Mouse (Mus musculus) layer of hippocampus, adult 2 months (tissue): ENCODE results near the gene Olfr615. TPM values are rescaled to one million over a fixed set of nuclear protein-coding genes. Genes with fewer than 3 reads are reported as not detected.
"Not testable (repeated sequence)": the region's sequence is repeated elsewhere in the genome, so short reads cannot be mapped to it uniquely, and the experiment has no call there.

Experiments used
- DNase-seq, 2 experiments: peaks; one replicate each; pipeline ENCODE4 v3.0.0; 2022; ENCODE audit warnings: low spot score in 2 of 2
- H3K27ac ChIP-seq: fragments of 200-600 bp; 2 replicates; pipeline ENCODE4 v1.8.1; 2022
- H3K4me3 ChIP-seq: fragments of 200-600 bp; 2 replicates; pipeline ENCODE4 v1.8.1; 2022; ENCODE audit warnings: mild to moderate bottlenecking
- CTCF ChIP-seq: fragments of 200-600 bp; conservative IDR thresholded peaks from 2 replicates; pipeline ENCODE4 v1.8.1; 2022; ENCODE audit warnings: antibody characterized with exemption, mild to moderate bottlenecking, moderate library complexity
- long read RNA-seq, 2 experiments: library from polyadenylated mRNA; stranded (forward); transcript quantifications; one replicate each; pipeline ENCODE4 v2.0.0; 2021; ENCODE audit warnings: borderline mapping rate in 2 of 2
- microRNA-seq, 2 experiments: library from miRNA; unstranded; fragments of <30 nt; microRNA quantifications; one replicate each; pipeline ENCODE4 v1.2.0; 2021
- total RNA-seq, 2 experiments: library from RNA; stranded (reverse); gene quantifications; 2 replicates each; pipeline ENCODE4 v1.2.3; 2021

Olfr615 gene
- not detected for total RNA-seq
- long read RNA-seq, experiment 1, result 0 reads
- long read RNA-seq, experiment 2, result 0 reads

DNA sequence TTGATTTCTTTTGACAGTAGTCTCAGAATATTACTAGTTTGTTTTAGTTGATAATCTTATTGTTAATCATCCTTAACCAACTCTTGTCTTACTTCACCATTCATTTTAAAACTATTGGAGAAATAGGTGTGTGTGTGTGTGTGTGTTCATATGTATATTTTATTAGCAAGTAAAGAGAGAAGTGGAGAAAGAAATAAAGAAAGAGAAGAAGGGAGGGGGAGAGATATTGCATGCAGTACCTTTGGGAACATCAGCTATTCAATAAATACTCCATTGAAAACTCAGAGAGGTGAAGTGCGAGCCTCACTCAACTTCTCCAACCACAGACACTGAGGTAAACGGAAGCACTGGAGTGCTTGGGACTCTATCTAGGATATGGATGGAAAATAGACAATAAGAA is at the start of gene Olfr615:
Gene Olfr615 (plus strand): TSS at position 301 of the 400 bp plus-strand sequence.
- Histone ChIP-seq H3K27ac (no peak within 1 kb of the TSS), H3K4me3 (no peak within 1 kb of the TSS)
- TF ChIP-seq CTCF, result no peak
- no peak for DNase-seq

DNA sequence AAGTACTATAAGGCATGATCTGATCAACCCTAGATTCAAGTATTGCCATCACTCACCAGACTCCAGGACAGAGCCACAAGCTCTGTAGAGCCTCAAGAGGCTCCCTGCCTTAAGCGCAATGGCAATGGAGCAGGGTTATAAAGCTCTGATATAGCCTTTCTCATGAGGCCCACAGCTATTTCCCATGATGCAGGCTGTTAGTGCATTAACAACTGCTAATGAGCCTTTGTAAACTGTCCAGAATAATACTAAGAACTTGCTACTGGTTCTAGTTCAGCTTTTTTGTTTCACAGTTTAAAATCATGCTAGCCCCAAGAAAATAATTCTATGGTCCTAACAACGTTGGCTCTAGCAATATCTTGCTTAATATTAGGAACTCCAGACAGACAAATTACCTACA is 43.9 kb upstream of the Olfr615 start, which contains the start of gene Olfr610:
Gene Olfr610 (minus strand): TSS at position 101 of the 400 bp plus-strand sequence.
- no peak for DNase-seq
- no peak for TF ChIP-seq CTCF
- H3K4me3 ChIP-seq, result no peak within 1 kb of the TSS
- no peak within 1 kb of the TSS for H3K27ac ChIP-seq

DNA sequence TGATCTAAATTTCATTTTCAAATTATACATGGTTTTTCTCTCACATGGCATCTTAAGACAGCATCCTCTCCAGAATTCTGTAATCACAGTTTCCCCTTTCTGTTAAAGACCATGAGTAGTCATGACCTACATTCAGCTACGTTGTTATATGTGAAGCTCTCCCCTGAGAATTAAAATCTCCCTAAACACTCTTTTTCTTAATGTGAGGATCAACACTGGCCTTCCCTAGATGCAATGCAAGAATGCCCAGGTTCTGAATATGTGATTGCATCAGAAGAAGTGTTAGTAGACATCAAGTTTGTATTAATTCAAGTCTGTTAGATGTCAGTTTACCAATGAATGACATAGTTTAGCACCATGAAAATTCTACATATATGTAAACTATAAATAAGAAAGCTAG is 35.1 kb upstream of the Olfr615 start, which contains the start of gene Olfr611:
Gene Olfr611 (minus strand): TSS at position 101 of the 400 bp plus-strand sequence.
- not testable (repeated sequence) for DNase-seq, H3K27ac ChIP-seq, H3K4me3 ChIP-seq

DNA sequence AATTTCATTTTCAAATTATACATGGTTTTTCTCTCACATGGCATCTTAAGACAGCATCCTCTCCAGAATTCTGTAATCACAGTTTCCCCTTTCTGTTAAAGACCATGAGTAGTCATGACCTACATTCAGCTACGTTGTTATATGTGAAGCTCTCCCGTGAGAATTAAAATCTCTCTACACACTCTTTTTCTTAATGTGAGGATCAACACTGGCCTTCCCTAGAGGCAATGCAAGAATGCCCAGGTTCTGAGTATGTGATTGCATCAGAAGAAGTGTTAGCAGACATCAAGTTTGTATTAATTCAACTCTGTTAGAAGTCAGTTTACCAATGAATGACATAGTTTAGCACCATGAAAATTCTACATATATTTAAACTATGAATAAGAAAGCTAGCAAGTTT is 13.3 kb upstream of the Olfr615 start, which contains the start of gene Olfr612:
Gene Olfr612 (minus strand): TSS at position 101 of the 400 bp plus-strand sequence.
- not testable (repeated sequence) for H3K27ac ChIP-seq, H3K4me3 ChIP-seq, DNase-seq

DNA sequence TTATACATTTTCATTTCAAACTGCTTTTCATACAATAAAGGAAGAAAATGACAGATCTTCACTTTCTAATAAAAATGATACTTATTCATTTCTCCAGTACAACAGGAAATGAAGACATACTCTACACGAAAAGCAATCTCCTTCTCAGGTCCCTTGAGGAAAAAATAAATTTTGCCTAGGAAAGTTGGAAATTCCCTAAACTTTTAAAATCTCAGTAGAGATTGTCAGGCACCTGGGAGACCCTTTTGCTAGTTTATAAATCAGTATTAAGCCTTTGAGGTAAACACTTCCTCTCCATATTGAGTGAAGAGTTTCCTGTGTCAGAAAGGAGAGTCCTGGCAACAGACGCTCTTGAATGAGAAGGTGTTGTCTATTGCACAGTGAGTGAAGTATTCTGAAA is 8.1 kb upstream of the Olfr615 start, which contains the start of gene Olfr613:
Gene Olfr613 (plus strand): TSS at position 301 of the 400 bp plus-strand sequence.
- TF ChIP-seq CTCF, result no peak

DNA sequence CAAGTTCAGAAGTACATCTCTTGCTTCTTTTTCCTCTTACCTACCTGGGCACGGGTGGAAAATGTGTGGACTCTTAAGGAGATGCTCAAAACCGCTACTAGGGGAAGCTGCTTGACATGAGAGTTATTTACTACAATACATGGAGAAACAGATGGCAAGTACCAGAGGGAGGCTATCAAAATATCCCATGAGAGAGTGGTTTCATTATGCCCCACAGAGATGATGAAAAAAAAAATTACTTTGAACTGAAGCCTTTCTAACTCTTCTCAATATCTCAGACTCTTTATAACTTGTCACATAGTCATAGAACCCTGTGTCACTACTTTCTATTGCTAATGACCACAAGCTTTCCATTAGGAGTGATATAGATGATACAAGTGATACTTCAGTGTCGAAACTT is 13.2 kb downstream of the Olfr615 start, which contains the start of gene Olfr616:
Gene Olfr616 (minus strand): TSS at position 101 of the 400 bp plus-strand sequence.
- no peak for TF ChIP-seq CTCF
- H3K27ac ChIP-seq, result no peak within 1 kb of the TSS
- DNase-seq, result no peak

More for the DNA sequence above, 8.1 kb upstream of the Olfr615 start, which contains the start of gene Olfr613:
- no peak within 1 kb of the TSS for H3K27ac ChIP-seq
- no peak for DNase-seq
- H3K4me3 ChIP-seq, result no peak within 1 kb of the TSS

DNA sequence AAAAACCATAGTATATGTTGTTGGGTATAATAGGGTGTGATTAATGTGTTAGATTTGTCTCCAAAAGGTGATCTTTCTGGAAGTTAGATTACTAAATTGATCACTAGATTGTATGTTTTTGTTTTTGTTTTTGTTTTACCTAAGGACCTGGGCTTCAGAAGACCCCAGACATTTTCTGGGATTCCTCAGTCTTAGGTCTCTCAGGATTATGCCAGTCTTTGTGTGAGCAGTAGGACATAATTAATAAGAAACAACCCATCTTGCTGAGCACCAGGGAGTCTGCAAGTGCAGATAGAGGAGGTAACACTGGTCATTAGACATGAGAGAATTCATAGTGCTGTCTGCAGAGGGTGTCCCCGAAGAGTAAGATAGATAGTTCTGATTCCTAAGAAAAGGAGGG is 16.9 kb downstream of the Olfr615 start, which contains the start of gene Olfr617:
Gene Olfr617 (plus strand): TSS at position 301 of the 400 bp plus-strand sequence.
- Histone ChIP-seq H3K4me3 (no peak within 1 kb of the TSS), H3K27ac (no peak within 1 kb of the TSS)
- TF ChIP-seq CTCF, result no peak
- DNase-seq, result no peak

More for the DNA sequence above, 13.2 kb downstream of the Olfr615 start, which contains the start of gene Olfr616:
- H3K4me3 ChIP-seq, result no peak within 1 kb of the TSS

DNA sequence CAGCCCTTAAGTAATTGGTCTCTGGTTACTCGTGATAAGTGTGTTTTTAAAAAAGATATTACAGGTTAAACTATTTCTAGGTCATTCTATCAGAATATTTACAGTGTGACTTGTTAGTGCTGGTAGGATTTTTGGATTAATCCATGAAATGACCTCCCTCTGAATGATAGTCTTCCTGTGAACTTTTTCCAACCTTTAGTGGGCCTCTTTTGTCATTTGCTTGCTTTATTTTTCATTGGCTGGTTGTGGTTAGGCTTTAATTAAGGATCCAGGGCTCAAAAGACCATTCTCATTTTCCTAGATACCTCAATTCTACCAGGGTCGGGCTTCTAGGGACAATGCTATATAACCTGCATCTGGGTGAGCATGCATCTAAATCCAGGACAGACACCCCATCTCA is 33.9 kb downstream of the Olfr615 start, which contains the start of gene Olfr618:
Gene Olfr618 (plus strand): TSS at position 301 of the 400 bp plus-strand sequence.
- DNase-seq, result no peak
- Histone ChIP-seq H3K27ac (no peak within 1 kb of the TSS), H3K4me3 (no peak within 1 kb of the TSS)
- TF ChIP-seq CTCF, result no peak

DNA sequence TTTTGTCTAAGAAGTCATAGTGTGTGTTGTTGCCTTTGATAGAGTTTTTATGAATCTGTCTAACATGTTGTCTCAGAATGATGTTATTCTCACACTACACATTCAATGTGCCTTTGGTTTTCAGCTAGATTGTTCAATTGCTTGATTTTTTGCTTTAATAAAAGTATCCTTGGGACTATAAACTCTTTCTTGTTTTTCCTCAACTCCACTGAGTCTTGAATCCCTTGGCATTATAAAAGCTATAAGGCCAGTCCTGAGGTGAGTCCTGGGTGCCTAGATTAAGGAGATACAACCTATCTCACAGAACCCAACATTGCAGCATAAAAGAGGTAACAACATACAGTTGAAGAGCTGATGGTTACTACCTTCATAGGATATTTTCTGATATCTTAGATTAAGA is 44.4 kb downstream of the Olfr615 start, which contains the start of gene Olfr619:
Gene Olfr619 (plus strand): TSS at position 301 of the 400 bp plus-strand sequence.
- no peak within 1 kb of the TSS for H3K27ac ChIP-seq
- TF ChIP-seq CTCF, result no peak
- no peak for DNase-seq

DNA sequence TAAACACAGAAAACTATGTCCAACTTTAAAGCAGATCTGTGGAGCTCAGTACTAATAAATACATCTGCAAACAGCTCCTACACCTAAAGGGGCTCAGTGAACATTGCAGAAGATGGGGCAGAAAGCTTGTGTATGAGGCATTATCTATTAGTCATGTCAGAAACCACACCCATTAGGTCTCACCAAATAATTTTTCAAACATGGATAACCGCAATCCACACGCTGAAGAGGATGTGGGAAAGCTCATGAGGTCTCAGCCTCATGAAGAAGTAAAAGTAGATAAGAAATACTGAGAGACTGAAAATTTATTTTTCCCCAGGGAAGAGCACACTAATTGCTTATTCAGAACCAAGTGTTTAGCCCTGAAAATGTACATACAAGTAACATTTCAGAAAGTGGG is 51.5 kb downstream of the Olfr615 start:
- no peak for DNase-seq
- no peak for TF ChIP-seq CTCF
- H3K4me3 ChIP-seq, result no peak overlapping the region
- no peak overlapping the region for H3K27ac ChIP-seq

More for the DNA sequence above, 44.4 kb downstream of the Olfr615 start, which contains the start of gene Olfr619:
- H3K4me3 ChIP-seq, result no peak within 1 kb of the TSS

DNA sequence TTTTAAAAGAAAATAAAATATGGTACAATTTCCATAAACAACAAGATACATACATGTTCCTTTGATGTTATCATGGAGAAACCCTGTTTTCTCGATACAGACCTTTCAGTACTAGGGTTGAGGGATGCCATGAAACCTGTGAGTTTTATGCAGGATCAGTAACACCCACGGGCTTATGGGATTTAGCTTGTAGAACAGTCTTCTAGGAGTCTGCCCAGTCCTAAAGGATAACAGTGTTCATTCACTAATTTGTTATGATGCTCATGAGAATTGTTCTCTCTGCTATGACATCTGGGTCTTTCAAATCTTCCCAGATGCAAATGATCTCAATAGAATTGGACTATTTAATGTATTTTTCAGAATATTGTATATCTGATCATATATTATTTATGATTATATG is 56.6 kb downstream of the Olfr615 start, which contains the start of gene Olfr620:
Gene Olfr620 (minus strand): TSS at position 101 of the 400 bp plus-strand sequence.
- Histone ChIP-seq H3K27ac (no peak within 1 kb of the TSS), H3K4me3 (no peak within 1 kb of the TSS)
- no peak for TF ChIP-seq CTCF
- no peak for DNase-seq

Small RNAs within 50 kb of the gene (microRNA-seq; reads per million reads assigned to microRNA genes)
- 0 reads per million in 2 experiments for gene Gm26506

Other genes with a start within 250 kb of the Olfr615 start
- gene Olfr597, start 239.8 kb upstream of the Olfr615 start, total RNA-seq, result not detected
- not detected for gene Olfr598, start 232.5 kb upstream of the Olfr615 start, total RNA-seq
- gene Olfr599, start 220.2 kb upstream of the Olfr615 start, total RNA-seq, result not detected
- not detected for gene Olfr600, start 206.4 kb upstream of the Olfr615 start, total RNA-seq
- not detected for gene Olfr601, start 193.4 kb upstream of the Olfr615 start, total RNA-seq
- not detected for gene Olfr603, start 169.9 kb upstream of the Olfr615 start, total RNA-seq
- not detected for gene Usp17lc, start 141.0 kb upstream of the Olfr615 start, total RNA-seq
- not detected for gene Olfr605, start 110.6 kb upstream of the Olfr615 start, total RNA-seq
- not detected for gene Olfr606, start 107.0 kb upstream of the Olfr615 start, total RNA-seq
- not detected for gene Olfr607, start 91.9 kb upstream of the Olfr615 start, total RNA-seq
- not detected for gene Olfr608, start 86.2 kb upstream of the Olfr615 start, total RNA-seq
- gene Olfr609, start 58.0 kb upstream of the Olfr615 start, total RNA-seq, result not detected
- not detected for gene Olfr610, start 44.0 kb upstream of the Olfr615 start, total RNA-seq
- gene Olfr611, start 35.2 kb upstream of the Olfr615 start, total RNA-seq, result not detected
- gene Olfr612, start 13.4 kb upstream of the Olfr615 start, total RNA-seq, result not detected
- not detected for gene Olfr613, start 8.0 kb upstream of the Olfr615 start, total RNA-seq
- gene Olfr616, start 13.1 kb downstream of the Olfr615 start, total RNA-seq, result not detected
- gene Olfr617, start 17.0 kb downstream of the Olfr615 start, total RNA-seq, result not detected
- not detected for gene Olfr618, start 34.0 kb downstream of the Olfr615 start, total RNA-seq
- not detected for gene Olfr619, start 44.5 kb downstream of the Olfr615 start, total RNA-seq
- not detected for gene Olfr620, start 56.5 kb downstream of the Olfr615 start, total RNA-seq
- not detected for gene Olfr622, start 86.6 kb downstream of the Olfr615 start, total RNA-seq
- not detected for gene Olfr623, start 107.6 kb downstream of the Olfr615 start, total RNA-seq
- under 1 TPM in 1 of 2 experiments, not detected in 1; 0.08 TPM for gene Olfr624, start 115.1 kb downstream of the Olfr615 start, total RNA-seq
- gene Olfr625-ps1, start 126.6 kb downstream of the Olfr615 start, total RNA-seq, result not detected
- gene Olfr243, start 158.6 kb downstream of the Olfr615 start, total RNA-seq, result not detected
- not detected for gene Olfr628, start 174.3 kb downstream of the Olfr615 start, total RNA-seq
- gene Olfr629, start 188.9 kb downstream of the Olfr615 start, total RNA-seq, result not detected
- gene Olfr630, start 201.3 kb downstream of the Olfr615 start, total RNA-seq, result not detected
- not detected for gene Olfr69, start 215.5 kb downstream of the Olfr615 start, total RNA-seq
- gene Olfr68, start 223.6 kb downstream of the Olfr615 start, total RNA-seq, result not detected
- not detected for gene Olfr67, start 235.7 kb downstream of the Olfr615 start, total RNA-seq